Mouse (Mus musculus): Measurements from ENCODE around the gene Homer2. TPM values are rescaled to one million over a fixed set of nuclear protein-coding genes. Genes with fewer than 3 reads are reported as not detected.

Homer2 gene
- total RNA-seq (2023) = under 1 TPM; 0.22 to 0.69 TPM

DNA sequence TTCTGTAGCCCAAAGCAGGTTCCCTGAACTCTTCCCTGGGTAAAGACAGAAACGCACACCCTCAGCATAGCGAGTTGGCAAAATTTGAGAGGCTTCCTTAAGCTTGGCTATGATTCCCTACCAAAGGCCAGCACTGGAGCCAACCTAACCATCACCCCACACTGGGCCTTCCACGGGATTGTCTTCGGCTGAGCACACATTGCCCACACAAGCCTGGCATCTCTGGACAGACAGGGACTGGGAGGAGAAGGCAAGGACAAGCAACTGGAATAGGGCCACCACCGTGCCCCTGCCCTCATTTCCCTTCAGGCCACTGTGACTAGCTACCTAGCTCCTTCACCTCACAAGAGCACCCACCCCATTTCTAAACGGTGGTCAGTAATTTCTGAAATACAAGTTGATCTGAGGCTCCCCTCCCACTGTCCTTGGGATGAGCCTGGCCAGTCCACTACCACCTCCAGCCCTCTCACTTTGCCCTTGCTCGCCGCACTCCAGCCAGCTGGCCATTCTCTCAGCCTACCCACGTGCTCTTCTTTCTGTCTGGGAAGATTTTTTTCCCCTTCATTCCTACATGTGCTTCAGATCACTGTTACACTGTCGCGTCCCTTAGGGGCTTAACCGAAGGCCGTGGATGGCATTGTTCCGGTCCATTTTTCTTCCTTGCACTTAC, at the start of gene Homer2:
Gene Homer2, minus strand, starts transcription at position 57 of the 670 bp plus-strand sequence.

DNA sequence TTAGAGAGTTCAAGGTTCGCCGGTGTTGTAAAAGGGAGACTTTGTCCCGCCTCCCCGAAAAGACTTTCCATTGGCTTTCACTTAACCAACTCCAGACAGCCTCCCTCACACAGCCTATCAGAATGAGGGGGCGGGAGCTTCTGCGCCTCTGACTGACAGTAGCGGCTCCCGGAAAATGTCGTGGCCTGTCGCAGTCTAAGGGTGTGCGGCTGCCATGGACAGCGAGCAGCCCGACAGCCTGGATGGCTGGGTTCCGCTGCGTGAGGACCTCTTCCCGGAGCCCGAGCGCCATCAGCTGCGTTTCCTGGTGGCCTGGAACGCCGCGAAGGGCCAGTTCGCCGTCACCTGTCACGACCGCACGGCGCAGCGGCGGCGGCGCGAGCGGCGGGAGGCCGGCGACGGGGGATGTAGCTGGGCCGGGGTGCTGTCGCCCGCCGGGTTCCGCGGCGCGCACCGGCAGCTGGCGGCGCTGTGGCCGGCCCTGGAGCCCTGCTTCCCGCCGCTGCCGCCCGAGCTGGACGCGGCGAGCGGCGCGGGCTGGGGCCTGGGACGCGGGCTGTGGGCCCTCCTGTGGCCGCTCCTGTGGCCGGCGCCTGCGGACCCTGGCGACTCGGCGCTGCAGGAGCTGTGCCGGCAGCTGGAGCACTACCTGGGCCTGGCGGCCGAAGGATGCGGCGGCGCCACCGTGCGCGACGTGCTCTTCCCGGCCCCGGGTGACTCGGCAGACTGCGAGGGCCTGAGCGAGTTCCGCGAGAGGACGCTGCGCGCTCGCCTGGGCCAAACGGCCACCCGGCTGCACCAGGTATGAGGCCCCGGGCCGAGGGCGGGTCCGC, 136.0 kb downstream of the Homer2 start, which contains the start of gene Whamm:
Gene Whamm, plus strand, starts transcription at position 159 of the 833 bp plus-strand sequence.

DNA sequence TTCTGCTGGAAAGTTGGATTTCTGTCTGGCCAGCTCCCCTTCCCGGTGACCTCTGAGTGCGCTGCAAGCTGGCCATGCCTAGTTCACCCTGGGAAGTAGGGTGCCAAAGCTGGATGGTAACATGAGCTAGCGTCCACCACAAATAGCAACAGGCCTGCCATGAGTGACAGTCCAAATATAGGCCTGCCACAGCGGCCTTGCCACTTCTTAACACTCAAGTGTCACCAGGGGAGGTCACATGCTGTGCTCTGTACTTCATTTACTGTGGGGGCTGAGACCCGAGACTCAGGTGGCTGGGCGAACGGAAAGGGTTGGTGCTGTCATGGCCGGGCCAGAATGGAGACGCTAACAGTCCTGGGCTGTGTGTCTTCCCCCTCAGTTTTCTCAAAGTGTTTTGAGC, 140.4 kb downstream of the Homer2 start, which contains the start of gene Fsd2:
Gene Fsd2, minus strand, starts transcription at position 53 of the 400 bp plus-strand sequence.

Other genes starting within 250 kb of the Homer2 start
- gene Ap3b2, start 213.6 kb downstream of the Homer2 start, total RNA-seq (2023) = not detected
- gene BC048679, start 209.2 kb downstream of the Homer2 start, total RNA-seq (2023) = not detected
- gene Fsd2, start 140.6 kb downstream of the Homer2 start, total RNA-seq (2023) = not detected
- 10 to 100 TPM; 15.4 to 16.4 TPM for gene Whamm, start 136.3 kb downstream of the Homer2 start, total RNA-seq (2023)
- 10 to 100 TPM; 48.0 to 50.6 TPM for gene Ramac, start 55.4 kb upstream of the Homer2 start, total RNA-seq (2023)
- gene 3110040N11Rik, start 82.0 kb upstream of the Homer2 start, total RNA-seq (2023) = 1 to 10 TPM; 7.6 to 9.5 TPM
- 10 to 100 TPM; 48.1 to 60.9 TPM for gene Btbd1, start 121.9 kb upstream of the Homer2 start, total RNA-seq (2023)
- gene Gm10160, start 148.3 kb upstream of the Homer2 start, total RNA-seq (2023) = not detected
- gene Tm6sf1, start 151.5 kb upstream of the Homer2 start, total RNA-seq (2023) = 100 to 1,000 TPM; 198 to 210 TPM
- under 1 TPM in 1 of 2 experiments, not detected in 1; 0.07 TPM for gene Hdgfl3, start 226.9 kb upstream of the Homer2 start, total RNA-seq (2023)

All from neutrophil, adult 59 days (primary cell).